Mouse (Mus musculus) heart, embryonic 10.5 days (tissue): ENCODE measurements around the gene Mum1. TPM values are rescaled to one million over a fixed set of nuclear protein-coding genes. Genes with fewer than 3 reads are reported as not detected.

ENCODE experiments used
- DNase-seq: peaks from one replicate; pipeline ENCODE4 v3.0.0-alpha.2; 2017; ENCODE audit warnings: low spot score
- H3K27ac ChIP-seq: fragments of 300-500 bp; sonication (generic); 2 replicates; pipeline ENCODE4 v1.5.1; 2016; ENCODE audit warnings: mild to moderate bottlenecking
- H3K27me3 ChIP-seq: fragments of 300-500 bp; sonication (generic); 2 replicates; pipeline ENCODE4 v1.6.1; 2016; ENCODE audit warnings: mild to moderate bottlenecking; ENCODE audit not compliant: poor library complexity, insufficient read depth, severe bottlenecking
- H3K36me3 ChIP-seq: fragments of 300-500 bp; sonication (generic); 2 replicates; pipeline ENCODE4 v1.6.1; 2016; ENCODE audit warnings: mild to moderate bottlenecking, moderate library complexity
- H3K4me1 ChIP-seq: fragments of 300-500 bp; sonication (generic); 2 replicates; pipeline ENCODE4 v1.6.1; 2016; ENCODE audit warnings: mild to moderate bottlenecking
- H3K4me3 ChIP-seq: fragments of 300-500 bp; sonication (generic); 2 replicates; pipeline ENCODE4 v1.5.1; 2016; ENCODE audit warnings: mild to moderate bottlenecking, moderate library complexity
- H3K9me3 ChIP-seq: fragments of 300-500 bp; sonication (generic); 2 replicates; pipeline ENCODE4 v1.6.1; 2016; ENCODE audit warnings: mild to moderate bottlenecking, moderate library complexity
- WGBS: fragments of 180-500 bp; shearing (Covaris S2); methylation state at CpG from one replicate; pipeline ENCODE4 v1.1.7; 2016; 5-methylcytosine and 5-hydroxymethylcytosine counted together
- polyA plus RNA-seq: library from polyadenylated mRNA; unstranded; fragments of >200 nt; fragmentation: Nextera tagmentation; extraction: Ambion mirVana; gene quantifications from 2 replicates; pipeline ENCODE4 v1.2.1, GENCODE M21; 2016

Gene Mum1
- polyA plus RNA-seq, 1 experiment from 2014 or later = 76.5 TPM

- peaks cover 81% of the 10 kb centered on the region for H3K36me3 ChIP-seq
- peak overlapping the region; percentile 59 for H3K27ac ChIP-seq
- H3K27me3 ChIP-seq = no peaks in the 10 kb centered on the region
- H3K9me3 ChIP-seq = no peaks in the 10 kb centered on the region
- peaks cover 50% of the 10 kb centered on the region for H3K4me1 ChIP-seq
- WGBS = 85% methylated on average over 8 of the region's 8 CpGs
- no peak overlapping the region for H3K4me3 ChIP-seq
- no peak for DNase-seq
Observed at GRCm38 (mm10) chr10:80271870-80272585, 45.8 kb downstream of the Mum1 start.

- H3K36me3 ChIP-seq = peaks cover 85% of the 10 kb centered on the region
- no peak overlapping the region for H3K4me3 ChIP-seq
- 90% methylated on average over 3 of the region's 3 CpGs for WGBS
- no peaks in the 10 kb centered on the region for H3K27me3 ChIP-seq
- H3K27ac ChIP-seq = no peak overlapping the region
- no peak for DNase-seq
- peaks cover 33% of the 10 kb centered on the region for H3K4me1 ChIP-seq
- no peaks in the 10 kb centered on the region for H3K9me3 ChIP-seq
Observed at GRCm38 (mm10) chr10:80273847-80274246, 47.6 kb downstream of the Mum1 start.

- Histone ChIP-seq H3K36me3 (peaks cover 91% of the 10 kb centered on the region), H3K4me1 (peaks cover 16% of the 10 kb centered on the region), H3K27ac (no peak overlapping the region), H3K9me3 (no peaks in the 10 kb centered on the region), H3K4me3 (no peak overlapping the region), H3K27me3 (no peaks in the 10 kb centered on the region)
- no peak for DNase-seq
- 87% methylated on average over 5 of the region's 5 CpGs for WGBS
Observed at GRCm38 (mm10) chr10:80276238-80276637, 50.0 kb downstream of the Mum1 start.

- 94% methylated on average over 9 of the region's 9 CpGs for WGBS
- no peak for DNase-seq
- Histone ChIP-seq H3K4me1 (peaks cover 13% of the 10 kb centered on the region; the same call in 1 of the 2 replicates), H3K27ac (no peak overlapping the region), H3K4me3 (no peak overlapping the region), H3K36me3 (peaks cover 97% of the 10 kb centered on the region), H3K9me3 (no peaks in the 10 kb centered on the region), H3K27me3 (no peaks in the 10 kb centered on the region)
Observed at GRCm38 (mm10) chr10:80278390-80278789, 52.2 kb downstream of the Mum1 start.

- Histone ChIP-seq H3K27me3 (no peaks in the 10 kb centered on the region), H3K9me3 (no peaks in the 10 kb centered on the region), H3K36me3 (peaks cover 97% of the 10 kb centered on the region), H3K4me1 (peaks cover 10% of the 10 kb centered on the region; the same call in 1 of the 2 replicates), H3K4me3 (no peak overlapping the region), H3K27ac (no peak overlapping the region)
- WGBS = 93% methylated on average over 12 of the region's 12 CpGs
- DNase-seq = no peak
Observed at GRCm38 (mm10) chr10:80279273-80279672, 53.0 kb downstream of the Mum1 start.

- no peak for DNase-seq
- Histone ChIP-seq H3K27ac (no peak overlapping the region), H3K9me3 (no peaks in the 10 kb centered on the region), H3K27me3 (no peaks in the 10 kb centered on the region), H3K4me1 (peaks cover 10% of the 10 kb centered on the region; the same call in 1 of the 2 replicates), H3K4me3 (no peak overlapping the region), H3K36me3 (peaks cover 98% of the 10 kb centered on the region)
- WGBS = 74% methylated on average over 7 of the region's 7 CpGs
Observed at GRCm38 (mm10) chr10:80281304-80281703, 55.1 kb downstream of the Mum1 start.

- Histone ChIP-seq H3K36me3 (peaks cover 98% of the 10 kb centered on the region), H3K9me3 (no peaks in the 10 kb centered on the region), H3K4me3 (no peak overlapping the region), H3K27me3 (no peaks in the 10 kb centered on the region), H3K4me1 (peaks cover 10% of the 10 kb centered on the region; the same call in 1 of the 2 replicates), H3K27ac (no peak overlapping the region)
- no peak for DNase-seq
- 79% methylated on average over 8 of the region's 8 CpGs for WGBS
Observed at GRCm38 (mm10) chr10:80281921-80282371, 55.7 kb downstream of the Mum1 start.

GRCm38 (mm10) chr10:80282481-80283441 is 56.5 kb downstream of the Mum1 start:
- WGBS = 86% methylated on average over 20 of the region's 20 CpGs
- Histone ChIP-seq H3K9me3 (no peaks in the 10 kb centered on the region), H3K27ac (no peak overlapping the region), H3K4me1 (peaks cover 12% of the 10 kb centered on the region; the same call in 1 of the 2 replicates), H3K27me3 (no peaks in the 10 kb centered on the region), H3K4me3 (no peak overlapping the region), H3K36me3 (peaks cover 98% of the 10 kb centered on the region)
- no peak for DNase-seq

- no peak overlapping the region for H3K27ac ChIP-seq
- H3K27me3 ChIP-seq = no peaks in the 10 kb centered on the region
- H3K9me3 ChIP-seq = no peaks in the 10 kb centered on the region
- no peak for DNase-seq
- H3K4me1 ChIP-seq = peaks cover 12% of the 10 kb centered on the region; the same call in 1 of the 2 replicates
- 86% methylated on average over 15 of the region's 15 CpGs for WGBS
- no peak overlapping the region for H3K4me3 ChIP-seq
- peaks cover 87% of the 10 kb centered on the region for H3K36me3 ChIP-seq
Observed at GRCm38 (mm10) chr10:80285222-80286070, 59.2 kb downstream of the Mum1 start.

- Histone ChIP-seq H3K27ac (no peak overlapping the region), H3K4me1 (0 out of 2 replicates have a peak, but pooled peaks cover 6% of the 10 kb centered on the region), H3K36me3 (peaks cover 61% of the 10 kb centered on the region), H3K4me3 (no peak overlapping the region), H3K27me3 (no peaks in the 10 kb centered on the region), H3K9me3 (no peaks in the 10 kb centered on the region)
- WGBS = 94% methylated on average over 12 of the region's 12 CpGs
- no peak for DNase-seq
Observed at GRCm38 (mm10) chr10:80288097-80288496, 61.9 kb downstream of the Mum1 start.

GRCm38 (mm10) chr10:80288657-80289056 is 62.4 kb downstream of the Mum1 start:
- Histone ChIP-seq H3K27me3 (no peaks in the 10 kb centered on the region), H3K36me3 (peaks cover 61% of the 10 kb centered on the region), H3K27ac (no peak overlapping the region), H3K9me3 (no peaks in the 10 kb centered on the region), H3K4me1 (peaks cover 11% of the 10 kb centered on the region), H3K4me3 (no peak overlapping the region)
- no peak for DNase-seq
- 66% methylated on average over 8 of the region's 8 CpGs for WGBS
